Mouse (Mus musculus) limb, embryonic 14.5 days (tissue): ENCODE data around the gene Efnb3. TPM values are rescaled to one million over a fixed set of nuclear protein-coding genes. Genes with fewer than 3 reads are reported as not detected.

Experiments used
- ATAC-seq: fragments of 200-750 bp; cut with Nextera tagmentation; 2 replicates; pipeline ENCODE4 v1.8.0; 2017; ENCODE audit warnings: low read depth, moderate number of reproducible peaks, moderate TSS enrichment; ENCODE audit not compliant: low FRiP score
- DNase-seq: peaks from one replicate; pipeline ENCODE4 v3.0.0-alpha.2; 2015; ENCODE audit warnings: low spot score
- H3K27ac ChIP-seq: fragments of 300-500 bp; sonication (generic); replicated peaks from 2 replicates; pipeline ENCODE4 v1.5.1; 2014; ENCODE audit warnings: low read depth, mild to moderate bottlenecking, low read length, moderate library complexity, mixed read lengths
- H3K27me3 ChIP-seq: fragments of 300-500 bp; sonication (generic); 2 replicates; pipeline ENCODE4 v1.6.1; 2014; ENCODE audit warnings: low read length, mixed read lengths; ENCODE audit not compliant: control insufficient read depth, insufficient read depth
- H3K36me3 ChIP-seq: fragments of 300-500 bp; sonication (generic); 2 replicates; pipeline ENCODE4 v1.6.1; 2014; ENCODE audit warnings: mild to moderate bottlenecking, low read length, moderate library complexity, mixed read lengths; ENCODE audit not compliant: control insufficient read depth, insufficient read depth
- H3K4me1 ChIP-seq: fragments of 300-500 bp; sonication (generic); 2 replicates; pipeline ENCODE4 v1.6.1; 2014; ENCODE audit warnings: antibody characterized with exemption, low read length, mixed read lengths; ENCODE audit not compliant: control insufficient read depth, insufficient read depth
- H3K4me2 ChIP-seq: fragments of 300-500 bp; sonication (generic); replicated peaks from 2 replicates; pipeline ENCODE4 v1.6.1; 2014; ENCODE audit warnings: low read depth, mild to moderate bottlenecking, low read length, moderate library complexity; ENCODE audit not compliant: severe bottlenecking
- H3K4me3 ChIP-seq: fragments of 300-500 bp; sonication (generic); replicated peaks from 2 replicates; pipeline ENCODE4 v1.5.1; 2014; ENCODE audit warnings: low read length
- H3K9ac ChIP-seq: fragments of 300-500 bp; sonication (generic); 2 replicates; pipeline ENCODE4 v1.6.1; 2014; ENCODE audit warnings: mild to moderate bottlenecking, low read depth, low read length, moderate library complexity; ENCODE audit not compliant: severe bottlenecking
- H3K9me3 ChIP-seq: fragments of 300-500 bp; sonication (generic); 2 replicates; pipeline ENCODE4 v1.6.1; 2016; ENCODE audit warnings: low read length; ENCODE audit not compliant: control insufficient read depth
- POLR2A ChIP-seq: fragments of 200-500 bp; IDR thresholded peaks from 2 replicates; pipeline ENCODE4 v1.8.0; 2012; ENCODE audit warnings: inconsistent platforms, mild to moderate bottlenecking, moderate library complexity, borderline replicate concordance; ENCODE audit not compliant: insufficient read depth, insufficient read length; ENCODE audit errors: extremely low read depth
- WGBS: fragments of 180-500 bp; shearing (Covaris S2); extraction: QIAGEN DNeasy Blood & Tissue Kit; methylation state at CpG from one replicate; pipeline ENCODE4 v1.1.7; 2014; 5-methylcytosine and 5-hydroxymethylcytosine counted together
- polyA plus RNA-seq, 2 experiments: library from polyadenylated mRNA; depleted of rRNA in 1 of 2; stranded (reverse) in 1 of 2; unstranded in 1 of 2; fragments of >200 nt; fragmentation: Nextera tagmentation in 1 of 2; extraction: Ambion mirVana in 1 of 2; gene quantifications; 2 replicates each; pipeline versions ENCODE4 v1.2.1 to v1.2.3; 2012 to 2014

Gene Efnb3
- polyA plus RNA-seq (2012; rRNA removed) (57.6 and 78.1 TPM in 2 replicates), polyA plus RNA-seq (2014; fragmentation: Nextera tagmentation; extraction: Ambion mirVana) (12.7 and 14.6 TPM in 2 replicates)

DNA sequence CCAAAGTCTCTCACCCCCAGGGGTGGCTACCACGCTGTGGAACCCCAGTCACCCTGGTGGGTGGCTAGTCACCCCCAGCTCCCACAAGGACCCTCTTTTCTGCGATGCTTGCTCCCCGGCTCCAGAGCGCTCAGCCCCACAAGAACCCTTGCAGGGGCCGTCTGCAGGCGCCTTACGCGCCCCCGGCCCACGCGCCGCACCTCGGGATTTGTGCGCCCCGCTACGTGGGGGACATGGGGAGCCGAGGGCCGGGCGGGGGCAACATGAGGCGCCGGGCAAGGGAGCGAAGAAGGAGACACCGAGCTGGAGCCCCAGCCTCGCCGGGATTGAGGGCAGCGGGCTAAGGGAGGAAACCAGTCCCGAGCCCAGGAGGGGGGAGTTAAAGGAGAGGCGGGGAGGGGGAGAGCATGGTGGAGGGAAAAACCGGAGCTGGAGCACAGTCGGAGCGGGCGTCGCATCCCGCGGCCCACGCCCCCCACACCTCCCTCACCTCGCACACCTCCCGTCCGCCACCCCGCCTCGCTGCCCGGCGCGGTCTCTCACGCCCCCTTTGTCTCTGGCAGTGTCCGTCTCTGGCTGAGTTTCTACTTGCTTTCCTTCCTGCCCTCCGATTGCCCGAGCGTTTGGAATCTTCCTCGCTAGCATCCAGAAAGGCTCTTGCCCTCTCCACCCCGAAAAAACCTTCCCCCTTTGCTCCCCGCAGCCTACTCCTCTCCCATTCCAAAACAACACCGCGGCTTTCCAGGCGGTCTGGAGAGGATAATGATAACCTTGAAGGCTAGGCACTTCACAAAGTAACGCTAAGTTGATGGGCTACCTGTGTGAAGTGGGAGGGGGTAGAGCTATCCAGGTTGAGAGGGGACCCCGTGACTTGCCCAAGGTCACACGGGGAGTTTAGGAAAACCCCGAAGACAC, at the start of gene Efnb3:
Efnb3 (minus strand) TSS at position 355 of the 915 bp plus-strand sequence.
- Histone ChIP-seq H3K36me3 (peaks cover 46% of the 10 kb centered on the region), H3K4me1 (peaks cover 42% of the 10 kb centered on the region), H3K9me3 (no peaks in the 10 kb centered on the region), H3K4me2 (peak within 1 kb of the TSS; percentile 90), H3K27me3 (no peaks in the 10 kb centered on the region), H3K4me3 (peak within 1 kb of the TSS; percentile 67), H3K9ac (peak within 1 kb of the TSS; percentile 76), H3K27ac (peak within 1 kb of the TSS; percentile 83)
- peak; percentile 77 for DNase-seq
- WGBS, result under 1% methylated on average over 41 of the region's 59 CpGs
- ATAC-seq, result peak; percentile 83
- peak; percentile 68; the same call in 1 of the 2 replicates for TF ChIP-seq POLR2A

GRCm38 (mm10) chr11:69609416-69609815, 49.4 kb upstream of the Efnb3 start:
- Histone ChIP-seq H3K4me1 (peaks cover 12% of the 10 kb centered on the region), H3K9me3 (no peaks in the 10 kb centered on the region), H3K9ac (no peak overlapping the region), H3K36me3 (no peaks in the 10 kb centered on the region), H3K27ac (no peak overlapping the region), H3K4me2 (no peak overlapping the region), H3K4me3 (no peak overlapping the region), H3K27me3 (no peaks in the 10 kb centered on the region; the same call in 1 of the 2 replicates)
- no peak for DNase-seq
- ATAC-seq, result no peak
- WGBS, result 57% methylated on average over 7 of the region's 7 CpGs
- TF ChIP-seq POLR2A, result no peak

DNA sequence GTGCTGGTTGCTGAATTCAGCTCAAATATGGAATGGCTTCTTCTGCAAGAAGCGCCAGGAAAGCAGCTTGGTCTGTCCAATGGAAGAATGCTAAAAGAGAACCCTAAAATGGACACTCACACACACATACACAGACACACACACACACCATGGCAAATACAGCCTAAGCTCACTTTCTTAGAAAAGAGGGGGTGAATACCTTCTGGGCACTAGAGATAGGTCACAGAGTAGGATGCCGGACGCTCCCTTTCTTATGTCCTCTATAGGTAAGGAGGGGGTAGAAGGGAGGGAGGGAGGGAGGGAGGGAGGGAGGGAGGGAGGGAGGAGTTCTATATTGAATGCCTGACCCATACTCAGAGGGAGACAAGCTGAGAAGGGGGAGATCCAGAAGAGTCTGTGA, 48.5 kb upstream of the Efnb3 start:
- Histone ChIP-seq H3K9me3 (no peaks in the 10 kb centered on the region), H3K4me3 (no peak overlapping the region), H3K4me1 (peaks cover 10% of the 10 kb centered on the region), H3K27me3 (no peaks in the 10 kb centered on the region; the same call in 1 of the 2 replicates), H3K36me3 (no peaks in the 10 kb centered on the region), H3K9ac (no peak overlapping the region), H3K4me2 (no peak overlapping the region), H3K27ac (no peak overlapping the region)
- no peak for ATAC-seq
- 81% methylated on average over 3 of the region's 3 CpGs for WGBS
- DNase-seq, result no peak
- TF ChIP-seq POLR2A, result no peak

GRCm38 (mm10) chr11:69606832-69607231, 46.8 kb upstream of the Efnb3 start:
- Histone ChIP-seq H3K36me3 (0 out of 2 replicates have a peak, but pooled peaks cover 2% of the 10 kb centered on the region), H3K4me2 (no peak overlapping the region), H3K9me3 (no peaks in the 10 kb centered on the region), H3K4me3 (no peak overlapping the region), H3K27me3 (no peaks in the 10 kb centered on the region; the same call in 1 of the 2 replicates), H3K4me1 (peaks cover 9% of the 10 kb centered on the region), H3K27ac (no peak overlapping the region), H3K9ac (no peak overlapping the region)
- DNase-seq, result no peak
- ATAC-seq, result no peak
- no peak for TF ChIP-seq POLR2A
- 89% methylated on average over 2 of the region's 2 CpGs for WGBS

- H3K27me3 ChIP-seq, result no peaks in the 10 kb centered on the region; the same call in 1 of the 2 replicates
- no peaks in the 10 kb centered on the region for H3K9me3 ChIP-seq
- ATAC-seq, result no peak
- 53% methylated on average over 2 of the region's 2 CpGs for WGBS
- peak overlapping the region; percentile 25; the same call in 1 of the 2 replicates for H3K9ac ChIP-seq
- peaks cover 9% of the 10 kb centered on the region for H3K4me1 ChIP-seq
- TF ChIP-seq POLR2A, result no peak
- H3K4me2 ChIP-seq, result peak overlapping the region; percentile 100
- DNase-seq, result no peak
- H3K4me3 ChIP-seq, result peak overlapping the region; percentile 63
- 0 out of 2 replicates have a peak overlapping the region, but pooled peaks have one; percentile 7 for H3K27ac ChIP-seq
- 0 out of 2 replicates have a peak, but pooled peaks cover 6% of the 10 kb centered on the region for H3K36me3 ChIP-seq
Observed at GRCm38 (mm10) chr11:69606491-69606795, 46.4 kb upstream of the Efnb3 start.
